8 mouse cellular contexts compared by ENCODE assay signal in genomic region chr13:104822411-104822838, GRCm38 (mm10). TPM values are rescaled to one million over a fixed set of nuclear protein-coding genes. Genes with fewer than 3 reads are reported as not detected.
DNase-seq lines count a peak whose midpoint lies in the region; ATAC-seq and TF ChIP-seq lines count a peak whose summit lies in the region.

No protein-coding gene starts in this region.

- peaks cover 3% of the 10 kb centered on the region for H3K9me3 ChIP-seq in forebrain, embryonic 10.5 days
- H3K9me3 ChIP-seq in forebrain, embryonic 16.5 days (ENCODE audit: control insufficient read depth, low read length) = no peaks in the 10 kb centered on the region
- H3K9me3 ChIP-seq in limb, embryonic 11.5 days (ENCODE audit: control insufficient read depth, low read length) = 0 out of 2 replicates have a peak, but pooled peaks cover 2% of the 10 kb centered on the region

- no peak overlapping the region for H3K9ac ChIP-seq in forebrain, embryonic 16.5 days (replicated peaks; ENCODE audit: low read depth, low read length)
- H3K9ac ChIP-seq in limb, embryonic 11.5 days (ENCODE audit: low read length) = no peak overlapping the region

- ATAC-seq in forebrain, embryonic 16.5 days = no peak
- 0 out of 2 replicates have a peak, but pooled peaks have one; percentile 73 for ATAC-seq in limb, embryonic 11.5 days (ENCODE audit: insufficient number of reproducible peaks, low FRiP score, low TSS enrichment, low read depth)

- peak; percentile 47; the same call in 1 of the 2 replicates for TF ChIP-seq POLR2A in testis, adult 2 months (IDR thresholded peaks at IDR 0.05; ENCODE audit: control insufficient read depth, low read depth, low read length)

- no peak for TF ChIP-seq CTCF in testis, adult 2 months (IDR thresholded peaks at IDR 0.05; ENCODE audit: control insufficient read depth, insufficient read depth, insufficient replicate concordance, low read depth, low read length)

- no peaks in the 10 kb centered on the region for H3K27me3 ChIP-seq in forebrain, embryonic 10.5 days (ENCODE audit: poor library complexity, severe bottlenecking)
- no peaks in the 10 kb centered on the region for H3K27me3 ChIP-seq in forebrain, embryonic 16.5 days (replicated peaks; ENCODE audit: control insufficient read depth, insufficient read depth, low read length)
- no peaks in the 10 kb centered on the region for H3K27me3 ChIP-seq in testis, adult 2 months (ENCODE audit: control insufficient read depth, insufficient read depth, low read length)
- no peaks in the 10 kb centered on the region for H3K27me3 ChIP-seq in limb, embryonic 11.5 days (ENCODE audit: control insufficient read depth, insufficient read depth, low read length)

- H3K36me3 ChIP-seq in forebrain, embryonic 10.5 days (replicated peaks) = peaks cover 32% of the 10 kb centered on the region
- H3K36me3 ChIP-seq in forebrain, embryonic 16.5 days (ENCODE audit: control insufficient read depth, insufficient read depth) = no peaks in the 10 kb centered on the region
- H3K36me3 ChIP-seq in testis, adult 2 months (ENCODE audit: control insufficient read depth, insufficient read depth, low read length) = no peaks in the 10 kb centered on the region
- H3K36me3 ChIP-seq in limb, embryonic 11.5 days (ENCODE audit: control insufficient read depth, insufficient read depth, low read length) = peaks cover 3% of the 10 kb centered on the region; the same call in 1 of the 2 replicates

- H3K4me2 ChIP-seq in forebrain, embryonic 16.5 days (ENCODE audit: low read length) = no peak overlapping the region
- H3K4me2 ChIP-seq in limb, embryonic 11.5 days (ENCODE audit: low read depth, severe bottlenecking) = no peak overlapping the region

- peaks cover 36% of the 10 kb centered on the region for H3K4me1 ChIP-seq in forebrain, embryonic 10.5 days
- peaks cover 16% of the 10 kb centered on the region for H3K4me1 ChIP-seq in forebrain, embryonic 16.5 days (replicated peaks; ENCODE audit: control insufficient read depth, insufficient read depth, low read length)
- H3K4me1 ChIP-seq in testis, adult 2 months (ENCODE audit: control insufficient read depth, insufficient read depth, low read length) = peaks cover 17% of the 10 kb centered on the region
- H3K4me1 ChIP-seq in limb, embryonic 11.5 days (ENCODE audit: control insufficient read depth, insufficient read depth, low read length) = no peaks in the 10 kb centered on the region

- DNase-seq in forebrain, embryonic 10.5 days (ENCODE audit: extremely low spot score, low spot score) = peak; percentile 27
- DNase-seq in testis, postnatal 10 days (ENCODE audit: low spot score) = no peak
- DNase-seq in limb, embryonic 11.5 days (ENCODE audit: low spot score) = peak; percentile 32
- no peak for DNase-seq in ovary, postnatal 36 days (ENCODE audit: low spot score)
- DNase-seq in adrenal gland, adult 18-20 months (ENCODE audit: low spot score in 2 of 2) = no peak
- no peak for DNase-seq in natural killer cell, adult 2 months (ENCODE audit: low spot score in 2 of 2)

- 28% methylated on average over 8 of the region's 8 CpGs for WGBS in forebrain, embryonic 10.5 days
- 42% methylated on average over 8 of the region's 8 CpGs for WGBS in forebrain, embryonic 16.5 days
- 19% methylated on average over 8 of the region's 8 CpGs for WGBS in limb, embryonic 11.5 days

- peak overlapping the region; percentile 35; the same call in 1 of the 2 replicates for H3K27ac ChIP-seq in forebrain, embryonic 10.5 days
- H3K27ac ChIP-seq in forebrain, embryonic 16.5 days (ENCODE audit: low read length) = no peak overlapping the region
- peak overlapping the region; percentile 96 for H3K27ac ChIP-seq in testis, adult 2 months (ENCODE audit: control insufficient read depth, insufficient read depth, low read depth, low read length)
- no peak overlapping the region for H3K27ac ChIP-seq in limb, embryonic 11.5 days (replicated peaks; ENCODE audit: low read depth, low read length)

- no peak overlapping the region for H3K4me3 ChIP-seq in forebrain, embryonic 10.5 days
- no peak overlapping the region for H3K4me3 ChIP-seq in forebrain, embryonic 16.5 days (replicated peaks; ENCODE audit: low read length)
- peak overlapping the region; percentile 85 for H3K4me3 ChIP-seq in testis, adult 2 months (ENCODE audit: control insufficient read depth, low read depth, low read length)
- H3K4me3 ChIP-seq in limb, embryonic 11.5 days (ENCODE audit: low read depth, low read length) = no peak overlapping the region

RNA-seq across cellular contexts. Expression of gene Cwc27, which starts 5.5 kb away (rescaled TPM):
- 33.6 and 35.1 TPM in 2 replicates for polyA plus RNA-seq in forebrain, embryonic 10.5 days (2016; fragmentation: Nextera tagmentation; extraction: Ambion mirVana)
- 28.3 and 28.6 TPM in 2 replicates for polyA plus RNA-seq in forebrain, embryonic 16.5 days (2015; fragmentation: Nextera tagmentation; extraction: Ambion mirVana)
- 4.4 and 4.7 TPM in 2 replicates for polyA plus RNA-seq in testis, adult 2 months (2012; rRNA removed)
- polyA plus RNA-seq in limb, embryonic 11.5 days (2014; fragmentation: Nextera tagmentation; extraction: Ambion mirVana) = 32.2 and 35.2 TPM in 2 replicates
- 10 to 100 TPM; 11.6 to 13.0 TPM for total RNA-seq in adrenal gland, adult 18-20 months (2021)

RNA-seq across cellular contexts. Expression of gene Srek1ip1, which starts 30.1 kb away (rescaled TPM):
- polyA plus RNA-seq in forebrain, embryonic 10.5 days (2016; fragmentation: Nextera tagmentation; extraction: Ambion mirVana) = 18.3 and 20.0 TPM in 2 replicates
- 16.4 and 17.0 TPM in 2 replicates for polyA plus RNA-seq in forebrain, embryonic 16.5 days (2015; fragmentation: Nextera tagmentation; extraction: Ambion mirVana)
- 5.2 and 6.6 TPM in 2 replicates for polyA plus RNA-seq in testis, adult 2 months (2012; rRNA removed)
- 23.0 and 25.1 TPM in 2 replicates for polyA plus RNA-seq in limb, embryonic 11.5 days (2014; fragmentation: Nextera tagmentation; extraction: Ambion mirVana)
- total RNA-seq in adrenal gland, adult 18-20 months (2021) = 10 to 100 TPM; 18.1 to 18.2 TPM

RNA-seq across cellular contexts. Expression of gene Shisal2b, which starts 41.3 kb away (rescaled TPM):
- 0.71 TPM in 1 of 2 replicates, not detected in the other for polyA plus RNA-seq in forebrain, embryonic 10.5 days (2016; fragmentation: Nextera tagmentation; extraction: Ambion mirVana)
- polyA plus RNA-seq in forebrain, embryonic 16.5 days (2015; fragmentation: Nextera tagmentation; extraction: Ambion mirVana) = 0.48 and 0.56 TPM in 2 replicates
- polyA plus RNA-seq in testis, adult 2 months (2012; rRNA removed) = not detected in 2 replicates
- polyA plus RNA-seq in limb, embryonic 11.5 days (2014; fragmentation: Nextera tagmentation; extraction: Ambion mirVana) = not detected in 2 replicates
- not detected for total RNA-seq in adrenal gland, adult 18-20 months (2021)

Comparison
In these comparisons a context has a peak if more than half of its experiments do, and no peak if none do; other contexts are left out.
1. H3K27ac ChIP-seq: peak in forebrain, embryonic 10.5 days (single experiment) and testis, adult 2 months (single experiment); none in forebrain, embryonic 16.5 days (single experiment) and limb, embryonic 11.5 days (single experiment).
2. DNase-seq: peak in forebrain, embryonic 10.5 days (single experiment) and limb, embryonic 11.5 days (single experiment); none in testis, postnatal 10 days (single experiment), ovary, postnatal 36 days (single experiment), adrenal gland, adult 18-20 months (0 of 2) and natural killer cell, adult 2 months (0 of 2).